Comparison of ENCODE assay signal across 13 mouse cellular contexts in genomic region chr1:91856771-91857664, GRCm38 (mm10). TPM values are rescaled to one million over a fixed set of nuclear protein-coding genes. Genes with fewer than 3 reads are reported as not detected.
DNase-seq lines count a peak whose midpoint lies in the region; ATAC-seq and TF ChIP-seq lines count a peak whose summit lies in the region.
"Had no signal": no experiment of that assay in that cellular context is flagged by ENCODE, and none has a peak within 500 bp of the region (broad histone marks: within the 10 kb centered on the region; RNA-seq: fewer than 3 reads in every experiment).

No protein-coding gene starts in this region.

- H3K27ac ChIP-seq in kidney, embryonic 16.5 days (ENCODE audit: low read length): peak overlapping the region; percentile 32; the same call in 1 of the 2 replicates
- peak overlapping the region; percentile 60 for H3K27ac ChIP-seq in intestine, embryonic 15.5 days
- H3K27ac ChIP-seq in stomach, embryonic 16.5 days (ENCODE audit: low read length): peak overlapping the region; percentile 39; the same call in 1 of the 2 replicates
- H3K27ac ChIP-seq in liver, embryonic 11.5 days (ENCODE audit: low read depth, low read length): no peak overlapping the region
- no peak overlapping the region for H3K27ac ChIP-seq in hindbrain, postnatal 0 days
- H3K27ac ChIP-seq: embryonic facial prominence, embryonic 13.5 days; neural tube, embryonic 13.5 days had no signal

- no peak overlapping the region for H3K9ac ChIP-seq in kidney, embryonic 16.5 days (replicated peaks; ENCODE audit: low read length)
- no peak overlapping the region for H3K9ac ChIP-seq in intestine, embryonic 15.5 days
- no peak overlapping the region; the same call in 1 of the 2 replicates for H3K9ac ChIP-seq in stomach, embryonic 16.5 days (ENCODE audit: low read length)
- H3K9ac ChIP-seq in liver, embryonic 11.5 days (ENCODE audit: low read depth, low read length): no peak overlapping the region
- no peak overlapping the region for H3K9ac ChIP-seq in hindbrain, postnatal 0 days (replicated peaks; ENCODE audit: low read length)
- H3K9ac ChIP-seq: embryonic facial prominence, embryonic 13.5 days; neural tube, embryonic 13.5 days had no signal

- no peaks in the 10 kb centered on the region for H3K27me3 ChIP-seq in kidney, embryonic 16.5 days (ENCODE audit: insufficient read depth, low read length)
- H3K27me3 ChIP-seq in intestine, embryonic 15.5 days (replicated peaks): no peaks in the 10 kb centered on the region
- no peaks in the 10 kb centered on the region for H3K27me3 ChIP-seq in stomach, embryonic 16.5 days (ENCODE audit: control insufficient read depth, insufficient read depth, low read length)
- H3K27me3 ChIP-seq in liver, embryonic 11.5 days (replicated peaks; ENCODE audit: control insufficient read depth, insufficient read depth, low read length): no peaks in the 10 kb centered on the region
- no peaks in the 10 kb centered on the region for H3K27me3 ChIP-seq in hindbrain, postnatal 0 days (ENCODE audit: insufficient read depth, low read length)
- H3K27me3 ChIP-seq: embryonic facial prominence, embryonic 13.5 days; neural tube, embryonic 13.5 days had no signal

- H3K9me3 ChIP-seq in kidney, embryonic 16.5 days (ENCODE audit: low read length): 0 out of 2 replicates have a peak, but pooled peaks cover 2% of the 10 kb centered on the region
- no peaks in the 10 kb centered on the region for H3K9me3 ChIP-seq in intestine, embryonic 15.5 days
- no peaks in the 10 kb centered on the region for H3K9me3 ChIP-seq in stomach, embryonic 16.5 days (replicated peaks; ENCODE audit: control insufficient read depth, low read length)
- H3K9me3 ChIP-seq in liver, embryonic 11.5 days (ENCODE audit: control insufficient read depth, low read length): no peaks in the 10 kb centered on the region
- H3K9me3 ChIP-seq in hindbrain, postnatal 0 days (ENCODE audit: low read length): no peaks in the 10 kb centered on the region
- H3K9me3 ChIP-seq: embryonic facial prominence, embryonic 13.5 days; neural tube, embryonic 13.5 days had no signal

- TF ChIP-seq CTCF in hindbrain, postnatal 0 days (IDR thresholded peaks at IDR 0.05; ENCODE audit: low read depth): no peak

- no peak overlapping the region for H3K4me3 ChIP-seq in kidney, embryonic 16.5 days (ENCODE audit: low read length)
- no peak overlapping the region for H3K4me3 ChIP-seq in intestine, embryonic 15.5 days (replicated peaks)
- no peak overlapping the region for H3K4me3 ChIP-seq in stomach, embryonic 16.5 days (replicated peaks; ENCODE audit: low read length)
- H3K4me3 ChIP-seq in liver, embryonic 11.5 days (ENCODE audit: low read depth, low read length): no peak overlapping the region
- H3K4me3 ChIP-seq in hindbrain, postnatal 0 days (ENCODE audit: low read length): no peak overlapping the region
- H3K4me3 ChIP-seq: embryonic facial prominence, embryonic 13.5 days; neural tube, embryonic 13.5 days had no signal

- no peak overlapping the region for H3K4me2 ChIP-seq in kidney, embryonic 16.5 days (replicated peaks; ENCODE audit: low read depth, low read length)
- no peak overlapping the region for H3K4me2 ChIP-seq in intestine, embryonic 15.5 days (replicated peaks)
- no peak overlapping the region for H3K4me2 ChIP-seq in stomach, embryonic 16.5 days (ENCODE audit: low read depth, low read length)
- no peak overlapping the region for H3K4me2 ChIP-seq in liver, embryonic 11.5 days
- no peak overlapping the region for H3K4me2 ChIP-seq in hindbrain, postnatal 0 days (ENCODE audit: low read depth, low read length)
- H3K4me2 ChIP-seq: embryonic facial prominence, embryonic 13.5 days; neural tube, embryonic 13.5 days had no signal

- no peaks in the 10 kb centered on the region for H3K36me3 ChIP-seq in kidney, embryonic 16.5 days (ENCODE audit: insufficient read depth, low read length)
- H3K36me3 ChIP-seq in intestine, embryonic 15.5 days: no peaks in the 10 kb centered on the region
- H3K36me3 ChIP-seq in stomach, embryonic 16.5 days (ENCODE audit: control insufficient read depth, insufficient read depth, low read length): no peaks in the 10 kb centered on the region
- no peaks in the 10 kb centered on the region for H3K36me3 ChIP-seq in liver, embryonic 11.5 days (ENCODE audit: control insufficient read depth, insufficient read depth, low read length)
- no peaks in the 10 kb centered on the region for H3K36me3 ChIP-seq in hindbrain, postnatal 0 days (ENCODE audit: insufficient read depth, low read length)
- H3K36me3 ChIP-seq: embryonic facial prominence, embryonic 13.5 days; neural tube, embryonic 13.5 days had no signal

- ATAC-seq in kidney, embryonic 16.5 days (ENCODE audit: low FRiP score, low TSS enrichment): peak; percentile 79; the same call in 1 of the 2 replicates
- ATAC-seq in intestine, embryonic 15.5 days: peak; percentile 94
- peak; percentile 73 for ATAC-seq in stomach, embryonic 16.5 days (ENCODE audit: insufficient read depth, low FRiP score)
- ATAC-seq in liver, embryonic 11.5 days (replicated peaks; ENCODE audit: low FRiP score): no peak
- ATAC-seq in hindbrain, postnatal 0 days: no peak

- no peak for DNase-seq in kidney, postnatal 14 days
- DNase-seq in heart, adult 9 months (ENCODE audit: low spot score in 2 of 2): peak; percentile 84 to 86
- no peak for DNase-seq in spleen, postnatal 14 days (ENCODE audit: low spot score in 2 of 2)
- no peak for DNase-seq in liver, embryonic 11.5 days (ENCODE audit: low spot score)
- DNase-seq in hindbrain, postnatal 0 days (ENCODE audit: low spot score): no peak
- DNase-seq: cerebellum, adult 2 months; right cerebral cortex, postnatal 25 days had no signal

- peaks cover 19% of the 10 kb centered on the region for H3K4me1 ChIP-seq in kidney, embryonic 16.5 days (ENCODE audit: insufficient read depth, low read length)
- peaks cover 14% of the 10 kb centered on the region for H3K4me1 ChIP-seq in intestine, embryonic 15.5 days (replicated peaks)
- H3K4me1 ChIP-seq in stomach, embryonic 16.5 days (ENCODE audit: control insufficient read depth, insufficient read depth, low read length): peaks cover 18% of the 10 kb centered on the region
- H3K4me1 ChIP-seq in liver, embryonic 11.5 days (replicated peaks; ENCODE audit: control insufficient read depth, insufficient read depth, low read length): no peaks in the 10 kb centered on the region
- H3K4me1 ChIP-seq in hindbrain, postnatal 0 days (ENCODE audit: insufficient read depth, low read length): no peaks in the 10 kb centered on the region
- H3K4me1 ChIP-seq: neural tube, embryonic 13.5 days had no signal

- WGBS in kidney, embryonic 16.5 days: 63% methylated on average over 9 of the region's 9 CpGs
- WGBS in intestine, embryonic 15.5 days: 38% methylated on average over 9 of the region's 9 CpGs
- 35% methylated on average over 9 of the region's 9 CpGs for WGBS in stomach, embryonic 16.5 days
- WGBS in liver, embryonic 11.5 days: 54% methylated on average over 9 of the region's 9 CpGs
- 78% methylated on average over 9 of the region's 9 CpGs for WGBS in hindbrain, postnatal 0 days

RNA-seq across cellular contexts. Expression of gene Twist2, which starts 55.8 kb away (rescaled TPM):
- 8.3 TPM in 2 replicates for polyA plus RNA-seq in kidney, embryonic 16.5 days (2015; fragmentation: Nextera tagmentation; extraction: Ambion mirVana)
- polyA plus RNA-seq in intestine, embryonic 15.5 days (2015; fragmentation: Nextera tagmentation; extraction: Ambion mirVana): 4.8 and 5.8 TPM in 2 replicates
- polyA plus RNA-seq in stomach, embryonic 16.5 days (2015; fragmentation: Nextera tagmentation; extraction: Ambion mirVana): 7.0 and 8.1 TPM in 2 replicates
- 4.5 and 5.8 TPM in 2 replicates for polyA plus RNA-seq in liver, embryonic 11.5 days (2014; fragmentation: Nextera tagmentation; extraction: Ambion mirVana)
- 2.3 and 3.0 TPM in 2 replicates for total RNA-seq in hindbrain, postnatal 0 days (2014; rRNA removed)
- polyA plus RNA-seq in hindbrain, postnatal 0 days (2015; fragmentation: Nextera tagmentation; extraction: Ambion mirVana): 2.3 and 2.4 TPM in 2 replicates
- total RNA-seq: megakaryocyte progenitor cell, adult 5-6 weeks had no signal

Comparison
In these comparisons a context has a peak if more than half of its experiments do, and no peak if none do; other contexts are left out.
1. ATAC-seq: peak in kidney, embryonic 16.5 days (single experiment), intestine, embryonic 15.5 days (single experiment) and stomach, embryonic 16.5 days (single experiment); none in liver, embryonic 11.5 days (single experiment) and hindbrain, postnatal 0 days (single experiment).
2. H3K27ac ChIP-seq: peak in kidney, embryonic 16.5 days (single experiment), intestine, embryonic 15.5 days (single experiment) and stomach, embryonic 16.5 days (single experiment); none in liver, embryonic 11.5 days (single experiment) and hindbrain, postnatal 0 days (single experiment).
3. DNase-seq: peak in heart, adult 9 months (2 of 2); none in kidney, postnatal 14 days (single experiment), spleen, postnatal 14 days (0 of 2), liver, embryonic 11.5 days (single experiment) and hindbrain, postnatal 0 days (single experiment).